Mouse (Mus musculus) kidney, adult 2 months (tissue): ENCODE measurements around the gene Snx33.

Experiments used
- CTCF ChIP-seq: fragments of 200-500 bp; conservative IDR thresholded peaks from 2 replicates; pipeline ENCODE4 v1.5.1; 2011; ENCODE audit warnings: low read depth, mild to moderate bottlenecking, control low read depth, low read length, moderate library complexity, mixed read lengths; ENCODE audit not compliant: insufficient read depth, insufficient read length
- POLR2A ChIP-seq: fragments of 200-500 bp; IDR thresholded peaks from one replicate; pipeline ENCODE4 v1.6.1; 2011; ENCODE audit warnings: low read depth, low read length, control low read depth

GRCm38 (mm10) chr9:56928041-56928811 is at the start of gene Snx33:
- TF ChIP-seq CTCF, result peak; percentile 66
- peak; percentile 44 for TF ChIP-seq POLR2A
